Mouse (Mus musculus): ENCODE results near the gene 3110082I17Rik.

3110082I17Rik gene

GRCm38 (mm10) chr5:139324691-139325394 lies 135.5 kb downstream of the 3110082I17Rik start:
- DNase-seq (ENCODE audit: low spot score), result peak; percentile 39

- DNase-seq (ENCODE audit: low spot score), result no peak
These were observed 136.3 kb downstream of the 3110082I17Rik start for GRCm38 (mm10) chr5:139324045-139324491.

- no peak for DNase-seq (ENCODE audit: low spot score)
These were observed 136.9 kb downstream of the 3110082I17Rik start for GRCm38 (mm10) chr5:139323260-139323924.

GRCm38 (mm10) chr5:139321331-139321730 lies 139.0 kb downstream of the 3110082I17Rik start:
- DNase-seq (ENCODE audit: low spot score), result no peak

- no peak for DNase-seq (ENCODE audit: low spot score)
These were observed 139.9 kb downstream of the 3110082I17Rik start for GRCm38 (mm10) chr5:139320424-139320823.

- DNase-seq (ENCODE audit: low spot score), result no peak
These were observed 142.4 kb downstream of the 3110082I17Rik start for GRCm38 (mm10) chr5:139317751-139318504.

- DNase-seq (ENCODE audit: low spot score), result no peak
These were observed 143.2 kb downstream of the 3110082I17Rik start for GRCm38 (mm10) chr5:139316982-139317675.

GRCm38 (mm10) chr5:139314941-139315642 lies 145.2 kb downstream of the 3110082I17Rik start:
- DNase-seq (ENCODE audit: low spot score), result no peak

GRCm38 (mm10) chr5:139313536-139313935 lies 146.8 kb downstream of the 3110082I17Rik start:
- DNase-seq (ENCODE audit: low spot score), result no peak

GRCm38 (mm10) chr5:139311822-139312221 lies 148.5 kb downstream of the 3110082I17Rik start:
- no peak for DNase-seq (ENCODE audit: low spot score)

- DNase-seq (ENCODE audit: low spot score), result no peak
These were observed 149.8 kb downstream of the 3110082I17Rik start for GRCm38 (mm10) chr5:139310477-139310876.

GRCm38 (mm10) chr5:139309946-139310345 lies 150.4 kb downstream of the 3110082I17Rik start:
- no peak for DNase-seq (ENCODE audit: low spot score)

Measured in T-cell, adult 2 months (primary cell).